Mouse (Mus musculus): ENCODE results near the gene Trpm2.
"Not testable (repeated sequence)": the region's sequence is repeated elsewhere in the genome, so short reads cannot be mapped to it uniquely, and the experiment has no call there.

Trpm2 gene

GRCm38 (mm10) chr10:77978351-77979350 is 8.3 kb upstream of the Trpm2 start, which contains the start of gene 1810043G02Rik:
Gene 1810043G02Rik, plus strand, starts transcription at chr10:77978524.
- DNase-seq (ENCODE audit: low read depth, low spot score), result peak; percentile 96

- no peak for DNase-seq (ENCODE audit: low read depth, low spot score)
These were observed 6.2 kb upstream of the Trpm2 start for GRCm38 (mm10) chr10:77976458-77977150.

- DNase-seq (ENCODE audit: low read depth, low spot score), result no peak
These were observed 5.3 kb upstream of the Trpm2 start for GRCm38 (mm10) chr10:77975653-77976052.

- DNase-seq (ENCODE audit: low read depth, low spot score), result no peak
These were observed 4.4 kb upstream of the Trpm2 start for GRCm38 (mm10) chr10:77974811-77975210.

- no peak for DNase-seq (ENCODE audit: low read depth, low spot score)
These were observed 4.0 kb upstream of the Trpm2 start for GRCm38 (mm10) chr10:77974323-77974722.

- DNase-seq (ENCODE audit: low read depth, low spot score), result peak; percentile 34
These were observed 1.6 kb upstream of the Trpm2 start for GRCm38 (mm10) chr10:77971709-77972553.

GRCm38 (mm10) chr10:77971191-77971590 is 828 bp upstream of the Trpm2 start:
- no peak for DNase-seq (ENCODE audit: low read depth, low spot score)

GRCm38 (mm10) chr10:77969973-77970325 is 414 bp downstream of the Trpm2 start:
- DNase-seq (ENCODE audit: low read depth, low spot score), result no peak

GRCm38 (mm10) chr10:77969274-77969972 is 940 bp downstream of the Trpm2 start:
- peak; percentile 23 for DNase-seq (ENCODE audit: low read depth, low spot score)

GRCm38 (mm10) chr10:77963971-77964370 is 6.4 kb downstream of the Trpm2 start:
- no peak for DNase-seq (ENCODE audit: low read depth, low spot score)

- no peak for DNase-seq (ENCODE audit: low read depth, low spot score)
These were observed 7.6 kb downstream of the Trpm2 start for GRCm38 (mm10) chr10:77962725-77963124.

- not testable (repeated sequence) for DNase-seq (ENCODE audit: low read depth, low spot score)
These were observed 19.9 kb downstream of the Trpm2 start for GRCm38 (mm10) chr10:77950468-77950867.

- DNase-seq (ENCODE audit: low read depth, low spot score), result no peak
These were observed 30.7 kb downstream of the Trpm2 start for GRCm38 (mm10) chr10:77939685-77940084.

- no peak for DNase-seq (ENCODE audit: low read depth, low spot score)
These were observed 43.0 kb downstream of the Trpm2 start for GRCm38 (mm10) chr10:77927375-77927774.

- DNase-seq (ENCODE audit: low read depth, low spot score), result peak; percentile 25
These were observed 44.2 kb downstream of the Trpm2 start for GRCm38 (mm10) chr10:77926140-77926539.

- DNase-seq (ENCODE audit: low read depth, low spot score), result no peak
These were observed 47.7 kb downstream of the Trpm2 start for GRCm38 (mm10) chr10:77922681-77923080.

- DNase-seq (ENCODE audit: low read depth, low spot score), result no peak
These were observed 49.4 kb downstream of the Trpm2 start for GRCm38 (mm10) chr10:77921009-77921408.

GRCm38 (mm10) chr10:77916636-77917335 is 53.6 kb downstream of the Trpm2 start:
- DNase-seq (ENCODE audit: low read depth, low spot score), result peak; percentile 17

GRCm38 (mm10) chr10:77913292-77913691 is 57.1 kb downstream of the Trpm2 start:
- no peak for DNase-seq (ENCODE audit: low read depth, low spot score)

GRCm38 (mm10) chr10:77912605-77913004 is 57.8 kb downstream of the Trpm2 start:
- DNase-seq (ENCODE audit: low read depth, low spot score), result no peak

All from forelimb bud, embryonic 11.5 days (tissue).